Mouse (Mus musculus) CH12.LX (cell line): Measurements from ENCODE around the gene Gm6583.
"Not testable (repeated sequence)": the region's sequence is repeated elsewhere in the genome, so short reads cannot be mapped to it uniquely, and the experiment has no call there.

Experiments
- CHD2 ChIP-seq: IDR thresholded peaks from 2 replicates; pipeline ENCODE4 v1.6.1; 2011; ENCODE audit warnings: low read length, improper control_type of control experiment
- CTCF ChIP-seq, 2 experiments: IDR thresholded peaks in 1 of 2; conservative IDR thresholded peaks in 1 of 2; 2 replicates each; pipeline ENCODE4 v1.5.1; 2011 to 2012; ENCODE audit warnings: low read depth in 2 of 2, low read length in 2 of 2, improper control_type of control experiment in 1 of 2, inconsistent platforms in 1 of 2, mild to moderate bottlenecking in 1 of 2, moderate library complexity in 1 of 2
- EP300 ChIP-seq: IDR thresholded peaks from 2 replicates; pipeline ENCODE4 v1.6.1; 2011; ENCODE audit warnings: low read length, improper control_type of control experiment
- MAX ChIP-seq: IDR thresholded peaks from 2 replicates; pipeline ENCODE4 v1.6.1; 2011; ENCODE audit warnings: low read length, improper control_type of control experiment
- POLR2A ChIP-seq: IDR thresholded peaks from 2 replicates; pipeline ENCODE4 v1.6.1; 2011; ENCODE audit warnings: low read depth, mild to moderate bottlenecking, improper control_type of control experiment, low read length

GRCm38 (mm10) chr5:112319343-112319742 is 36.5 kb downstream of the Gm6583 start:
- TF ChIP-seq MAX, POLR2A, CHD2, EP300: not testable (repeated sequence)
- peak in 1 of 2 experiments; percentile 37; a peak in 2 of 4 replicates for TF ChIP-seq CTCF (conservative IDR thresholded peaks at IDR 0.05 in 1 of 2, IDR thresholded peaks at IDR 0.05 in 1 of 2; ENCODE audit: low read depth in 2 of 2, low read length in 2 of 2)
